Mouse (Mus musculus) fat pad, adult 2 months (tissue): ENCODE data around the gene Jmjd7.

Experiments used
- DNase-seq: peaks from one replicate; pipeline ENCODE4 v3.0.0-alpha.2; 2011; ENCODE audit warnings: low read depth, low spot score; ENCODE audit errors: extremely low read depth

Gene Jmjd7

GRCm38 (mm10) chr2:120058818-120059217, 31.5 kb downstream of the Jmjd7 start:
- peak; percentile 94 for DNase-seq

- DNase-seq: no peak
These were observed 32.2 kb downstream of the Jmjd7 start for GRCm38 (mm10) chr2:120059466-120059865.

GRCm38 (mm10) chr2:120060190-120060589, 32.9 kb downstream of the Jmjd7 start:
- peak; percentile 95 for DNase-seq

- peak; percentile 36 for DNase-seq
These were observed 33.4 kb downstream of the Jmjd7 start for GRCm38 (mm10) chr2:120060651-120061050.

GRCm38 (mm10) chr2:120062248-120062647, 35.0 kb downstream of the Jmjd7 start:
- no peak for DNase-seq

- DNase-seq: no peak
These were observed 37.4 kb downstream of the Jmjd7 start for GRCm38 (mm10) chr2:120064639-120065038.

GRCm38 (mm10) chr2:120065243-120065642, 38.0 kb downstream of the Jmjd7 start:
- no peak for DNase-seq

GRCm38 (mm10) chr2:120066224-120066623, 38.9 kb downstream of the Jmjd7 start:
- no peak for DNase-seq

GRCm38 (mm10) chr2:120068555-120069465, 41.5 kb downstream of the Jmjd7 start:
- no peak for DNase-seq

GRCm38 (mm10) chr2:120069466-120069990, 42.2 kb downstream of the Jmjd7 start:
- no peak for DNase-seq

GRCm38 (mm10) chr2:120074096-120074495, 46.8 kb downstream of the Jmjd7 start:
- no peak for DNase-seq

- no peak for DNase-seq
These were observed 48.9 kb downstream of the Jmjd7 start for GRCm38 (mm10) chr2:120076076-120076705.
